Comparison of ENCODE assay signal across 19 mouse cellular contexts in genomic region chr1:150804235-150805099, GRCm38 (mm10).
A peak's percentile ranks its signal among the peaks of the same experiment; 100 is the strongest.
DNase-seq lines count a peak whose midpoint lies in the region; ATAC-seq and TF ChIP-seq lines count a peak whose summit lies in the region.
"Had no signal": no experiment of that assay in that cellular context is flagged by ENCODE, and none has a peak within 500 bp of the region (broad histone marks: within the 10 kb centered on the region; RNA-seq: fewer than 3 reads in every experiment).

No protein-coding gene starts in this region.

- CTCF ChIA-PET in Patski (lab: Charles Lee): no interaction called here

- no peak overlapping the region for H3K4me2 ChIP-seq in heart, embryonic 13.5 days
- H3K4me2 ChIP-seq in limb, embryonic 14.5 days (replicated peaks; ENCODE audit: low read depth, low read length, severe bottlenecking): no peak overlapping the region
- H3K4me2 ChIP-seq: neural tube, embryonic 13.5 days had no signal

- H3K79me2 ChIP-seq in heart, adult 2 months (replicated peaks; ENCODE audit: control insufficient read depth, insufficient read depth, low read length): no peaks in the 10 kb centered on the region

- DNase-seq in heart, adult 2 months: no peak
- peak; percentile 21 for DNase-seq in limb, embryonic 14.5 days (ENCODE audit: low spot score)
- DNase-seq in limb, embryonic 10.5 days (ENCODE audit: low spot score): no peak
- DNase-seq in Patski (ENCODE audit: low read depth, low spot score): peak; percentile 89
- DNase-seq in retina, embryonic 14.5 days (ENCODE audit: low spot score): peak; percentile 59
- DNase-seq in adrenal gland, adult (ENCODE audit: inconsistent age in 2 of 2, low spot score in 1 of 2): no peak
- DNase-seq in gastrocnemius, postnatal 4 days (ENCODE audit: low spot score in 2 of 2): no peak
- DNase-seq: adrenal gland, postnatal 36 days; cerebellum, postnatal 10 days; embryo, embryonic 11 days; gastrocnemius, postnatal 10 days; layer of hippocampus, adult 9-11 months; liver; thymus, postnatal 36 days had no signal

- no peak for ATAC-seq in heart, embryonic 13.5 days (ENCODE audit: extremely low read depth, insufficient number of reproducible peaks, low FRiP score, low TSS enrichment)
- no peak; the same call in 1 of the 2 replicates for ATAC-seq in limb, embryonic 14.5 days (ENCODE audit: low FRiP score, low read depth)
- ATAC-seq in Patski: peak; percentile 91
- ATAC-seq: activated CD4-positive, CD25-positive, alpha-beta regulatory T cell, adult 4 months had no signal

- H3K4me3 ChIP-seq in heart, embryonic 13.5 days: no peak overlapping the region
- H3K4me3 ChIP-seq in heart, adult 2 months: no peak overlapping the region
- H3K4me3 ChIP-seq in limb, embryonic 14.5 days (replicated peaks; ENCODE audit: low read length): no peak overlapping the region
- no peak overlapping the region for H3K4me3 ChIP-seq in limb, embryonic 10.5 days
- H3K4me3 ChIP-seq: heart, embryonic 10.5 days; neural tube, embryonic 13.5 days had no signal

- no peak for TF ChIP-seq POLR2A in heart, adult 2 months (IDR thresholded peaks at IDR 0.05; ENCODE audit: insufficient read depth, low read depth, low read length)
- no peak for TF ChIP-seq POLR2A in limb, embryonic 14.5 days (IDR thresholded peaks at IDR 0.05; ENCODE audit: borderline replicate concordance, extremely low read depth, insufficient read depth, insufficient read length)

- peak overlapping the region; percentile 37 for H3K27ac ChIP-seq in heart, embryonic 13.5 days (replicated peaks)
- no peak overlapping the region for H3K27ac ChIP-seq in heart, adult 2 months
- no peak overlapping the region for H3K27ac ChIP-seq in limb, embryonic 14.5 days (replicated peaks; ENCODE audit: low read depth, low read length)
- H3K27ac ChIP-seq in limb, embryonic 10.5 days: no peak overlapping the region
- H3K27ac ChIP-seq: heart, embryonic 10.5 days; neural tube, embryonic 13.5 days had no signal

- TF ChIP-seq EP300 in heart, adult 2 months (IDR thresholded peaks at IDR 0.05; ENCODE audit: insufficient read depth, low read depth, low read length): no peak

- WGBS in heart, embryonic 13.5 days: 53% methylated on average over 9 of the region's 9 CpGs
- 70% methylated on average over 9 of the region's 9 CpGs for WGBS in heart, adult 2 months
- 60% methylated on average over 9 of the region's 9 CpGs for WGBS in limb, embryonic 14.5 days
- WGBS in limb, embryonic 10.5 days: 84% methylated on average over 9 of the region's 9 CpGs

- no peak overlapping the region for H3K9ac ChIP-seq in heart, embryonic 13.5 days
- H3K9ac ChIP-seq in heart, adult 2 months (ENCODE audit: low read depth, low read length): no peak overlapping the region
- no peak overlapping the region for H3K9ac ChIP-seq in limb, embryonic 14.5 days (ENCODE audit: low read depth, low read length, severe bottlenecking)
- H3K9ac ChIP-seq: neural tube, embryonic 13.5 days had no signal

- peaks cover 14% of the 10 kb centered on the region for H3K4me1 ChIP-seq in heart, embryonic 13.5 days
- no peaks in the 10 kb centered on the region for H3K4me1 ChIP-seq in heart, adult 2 months (ENCODE audit: control insufficient read depth, insufficient read depth, low read length)
- no peaks in the 10 kb centered on the region for H3K4me1 ChIP-seq in limb, embryonic 14.5 days (ENCODE audit: control insufficient read depth, insufficient read depth, low read length)
- no peaks in the 10 kb centered on the region for H3K4me1 ChIP-seq in limb, embryonic 10.5 days
- H3K4me1 ChIP-seq: heart, embryonic 10.5 days; neural tube, embryonic 13.5 days had no signal

- in situ Hi-C loops in Patski (cut with MboI; ENCODE audit: low pct_unique_long_range_greater_than_20kb): no loop called here

- peaks cover 42% of the 10 kb centered on the region for H3K36me3 ChIP-seq in heart, embryonic 13.5 days
- H3K36me3 ChIP-seq in heart, adult 2 months (ENCODE audit: control insufficient read depth, insufficient read depth, low read length): no peaks in the 10 kb centered on the region
- peaks cover 18% of the 10 kb centered on the region for H3K36me3 ChIP-seq in limb, embryonic 14.5 days (ENCODE audit: control insufficient read depth, insufficient read depth, low read length)
- peaks cover 22% of the 10 kb centered on the region for H3K36me3 ChIP-seq in limb, embryonic 10.5 days
- H3K36me3 ChIP-seq: neural tube, embryonic 13.5 days had no signal

- POLR2A ChIA-PET in Patski (lab: Charles Lee): interaction anchor here (0.6 kb wide), 1 partner anchor 539 kb away, joined by 4 read pairs; no protein-coding TSS in a partner anchor

- TF ChIP-seq CTCF in heart, adult 2 months (IDR thresholded peaks at IDR 0.05): no peak
- peak; percentile 9 for TF ChIP-seq CTCF in Patski (IDR thresholded peaks at IDR 0.05)

- no peaks in the 10 kb centered on the region for H3K27me3 ChIP-seq in heart, embryonic 13.5 days (replicated peaks)
- H3K27me3 ChIP-seq in heart, adult 2 months (ENCODE audit: control insufficient read depth, insufficient read depth, low read length): no peaks in the 10 kb centered on the region
- H3K27me3 ChIP-seq in limb, embryonic 14.5 days (ENCODE audit: control insufficient read depth, insufficient read depth, low read length): no peaks in the 10 kb centered on the region
- no peaks in the 10 kb centered on the region for H3K27me3 ChIP-seq in limb, embryonic 10.5 days (ENCODE audit: low read depth, poor library complexity, severe bottlenecking)
- no peaks in the 10 kb centered on the region for H3K27me3 ChIP-seq in Patski
- H3K27me3 ChIP-seq: CH12.LX; neural tube, embryonic 13.5 days had no signal

- no peaks in the 10 kb centered on the region for H3K9me3 ChIP-seq in heart, embryonic 13.5 days
- no peaks in the 10 kb centered on the region for H3K9me3 ChIP-seq in limb, embryonic 14.5 days (ENCODE audit: control insufficient read depth, low read length)
- H3K9me3 ChIP-seq in limb, embryonic 10.5 days (replicated peaks): no peaks in the 10 kb centered on the region
- H3K9me3 ChIP-seq: heart, embryonic 10.5 days; neural tube, embryonic 13.5 days had no signal

- intact Hi-C loops in heart, adult 2 months (cut with DNase I): no loop called here

Comparison
In these comparisons a context has a peak if more than half of its experiments do, and no peak if none do; other contexts are left out.
1. DNase-seq: peak in limb, embryonic 14.5 days (single experiment), Patski (single experiment) and retina, embryonic 14.5 days (single experiment); none in heart, adult 2 months (0 of 2), limb, embryonic 10.5 days (single experiment), adrenal gland, adult (0 of 2) and gastrocnemius, postnatal 4 days (0 of 2).